Mouse (Mus musculus) kidney, embryonic 15.5 days (tissue): Measurements from ENCODE around the gene Ccdc191. TPM values are rescaled to one million over a fixed set of nuclear protein-coding genes. Genes with fewer than 3 reads are reported as not detected.

Experiments
- ATAC-seq: fragments of 200-750 bp; cut with Nextera tagmentation; replicated peaks from 2 replicates; pipeline ENCODE4 v1.8.0; 2017; ENCODE audit warnings: moderate TSS enrichment; ENCODE audit not compliant: low FRiP score
- H3K27ac ChIP-seq: fragments of 300-500 bp; sonication (generic); 2 replicates; pipeline ENCODE4 v1.5.1; 2015; ENCODE audit warnings: mild to moderate bottlenecking, inconsistent platforms
- H3K27me3 ChIP-seq: fragments of 300-500 bp; sonication (generic); 2 replicates; pipeline ENCODE4 v1.6.1; 2015; ENCODE audit warnings: inconsistent platforms
- H3K36me3 ChIP-seq: fragments of 300-500 bp; sonication (generic); 2 replicates; pipeline ENCODE4 v1.6.1; 2015; ENCODE audit warnings: inconsistent platforms
- H3K4me1 ChIP-seq: fragments of 300-500 bp; sonication (generic); 2 replicates; pipeline ENCODE4 v1.6.1; 2015; ENCODE audit warnings: inconsistent platforms
- H3K4me2 ChIP-seq: fragments of 300-500 bp; sonication (generic); 2 replicates; pipeline ENCODE4 v1.6.1; 2015; ENCODE audit warnings: moderate library complexity, mild to moderate bottlenecking, inconsistent platforms
- H3K4me3 ChIP-seq: fragments of 300-500 bp; sonication (generic); replicated peaks from 2 replicates; pipeline ENCODE4 v1.5.1; 2015; ENCODE audit warnings: mild to moderate bottlenecking, inconsistent platforms
- H3K9ac ChIP-seq: fragments of 300-500 bp; sonication (generic); 2 replicates; pipeline ENCODE4 v1.6.1; 2015; ENCODE audit warnings: mild to moderate bottlenecking, inconsistent platforms
- H3K9me3 ChIP-seq: fragments of 300-500 bp; sonication (generic); replicated peaks from 2 replicates; pipeline ENCODE4 v1.6.1; 2016; ENCODE audit warnings: inconsistent platforms
- WGBS: fragments of 180-500 bp; shearing (Covaris S2); methylation state at CpG from one replicate; pipeline ENCODE4 v1.1.7; 2015; ENCODE audit warnings: mixed read lengths; 5-methylcytosine and 5-hydroxymethylcytosine counted together
- polyA plus RNA-seq: library from polyadenylated mRNA; unstranded; fragments of >200 nt; fragmentation: Nextera tagmentation; extraction: Ambion mirVana; gene quantifications from 2 replicates; pipeline ENCODE4 v1.2.1, GENCODE M21; 2015

Ccdc191 gene
- polyA plus RNA-seq, 1 experiment from 2014 or later, result 15.2 TPM

GRCm38 (mm10) chr16:43965781-43966389, 76.3 kb downstream of the Ccdc191 start:
- Histone ChIP-seq H3K4me3 (no peak overlapping the region), H3K9me3 (no peaks in the 10 kb centered on the region), H3K36me3 (no peaks in the 10 kb centered on the region; the same call in 1 of the 2 replicates), H3K4me1 (no peaks in the 10 kb centered on the region), H3K4me2 (no peak overlapping the region), H3K9ac (no peak overlapping the region), H3K27ac (no peak overlapping the region), H3K27me3 (no peaks in the 10 kb centered on the region)
- ATAC-seq, result no peak
- WGBS, result 90% methylated on average over 13 of the region's 13 CpGs

- no peak overlapping the region for H3K9ac ChIP-seq
- no peak overlapping the region for H3K4me2 ChIP-seq
- H3K27me3 ChIP-seq, result no peaks in the 10 kb centered on the region
- no peaks in the 10 kb centered on the region for H3K4me1 ChIP-seq
- no peaks in the 10 kb centered on the region for H3K9me3 ChIP-seq
- H3K4me3 ChIP-seq, result no peak overlapping the region
- H3K27ac ChIP-seq, result no peak overlapping the region
- no peak for ATAC-seq
- WGBS, result 86% methylated on average over 3 of the region's 3 CpGs
- H3K36me3 ChIP-seq, result no peaks in the 10 kb centered on the region; the same call in 1 of the 2 replicates
These were observed 80.8 kb downstream of the Ccdc191 start for GRCm38 (mm10) chr16:43970426-43970825.

GRCm38 (mm10) chr16:43971189-43971588, 81.6 kb downstream of the Ccdc191 start:
- Histone ChIP-seq H3K4me2 (no peak overlapping the region), H3K27me3 (no peaks in the 10 kb centered on the region), H3K9me3 (no peaks in the 10 kb centered on the region), H3K4me1 (no peaks in the 10 kb centered on the region), H3K4me3 (no peak overlapping the region), H3K36me3 (no peaks in the 10 kb centered on the region; the same call in 1 of the 2 replicates), H3K9ac (no peak overlapping the region), H3K27ac (no peak overlapping the region)
- 93% methylated on average over 11 of the region's 11 CpGs for WGBS
- no peak for ATAC-seq

GRCm38 (mm10) chr16:43971741-43972140, 82.1 kb downstream of the Ccdc191 start:
- Histone ChIP-seq H3K4me1 (no peaks in the 10 kb centered on the region), H3K4me3 (no peak overlapping the region), H3K9me3 (no peaks in the 10 kb centered on the region), H3K9ac (no peak overlapping the region), H3K36me3 (no peaks in the 10 kb centered on the region; the same call in 1 of the 2 replicates), H3K27me3 (no peaks in the 10 kb centered on the region), H3K4me2 (no peak overlapping the region), H3K27ac (no peak overlapping the region)
- WGBS, result 91% methylated on average over 9 of the region's 9 CpGs
- no peak for ATAC-seq

GRCm38 (mm10) chr16:43972391-43972790, 82.8 kb downstream of the Ccdc191 start:
- WGBS, result 90% methylated on average over 2 of the region's 2 CpGs
- Histone ChIP-seq H3K4me1 (no peaks in the 10 kb centered on the region), H3K4me2 (no peak overlapping the region), H3K4me3 (no peak overlapping the region), H3K9me3 (no peaks in the 10 kb centered on the region), H3K27me3 (peaks cover 1% of the 10 kb centered on the region; the same call in 1 of the 2 replicates), H3K27ac (no peak overlapping the region), H3K9ac (no peak overlapping the region), H3K36me3 (no peaks in the 10 kb centered on the region; the same call in 1 of the 2 replicates)
- no peak for ATAC-seq

GRCm38 (mm10) chr16:43973147-43973546, 83.5 kb downstream of the Ccdc191 start:
- Histone ChIP-seq H3K4me2 (no peak overlapping the region), H3K9ac (no peak overlapping the region), H3K27me3 (peaks cover 5% of the 10 kb centered on the region; the same call in 1 of the 2 replicates), H3K36me3 (no peaks in the 10 kb centered on the region; the same call in 1 of the 2 replicates), H3K4me1 (no peaks in the 10 kb centered on the region), H3K27ac (no peak overlapping the region), H3K4me3 (no peak overlapping the region), H3K9me3 (no peaks in the 10 kb centered on the region)
- 86% methylated on average over 11 of the region's 11 CpGs for WGBS
- no peak for ATAC-seq

GRCm38 (mm10) chr16:43973606-43974220, 84.1 kb downstream of the Ccdc191 start:
- H3K4me1 ChIP-seq, result no peaks in the 10 kb centered on the region
- 81% methylated on average over 22 of the region's 22 CpGs for WGBS
- H3K9me3 ChIP-seq, result no peaks in the 10 kb centered on the region
- no peak overlapping the region for H3K9ac ChIP-seq
- no peak overlapping the region for H3K27ac ChIP-seq
- peaks cover 10% of the 10 kb centered on the region for H3K27me3 ChIP-seq
- no peak overlapping the region for H3K4me3 ChIP-seq
- H3K36me3 ChIP-seq, result no peaks in the 10 kb centered on the region
- H3K4me2 ChIP-seq, result no peak overlapping the region
- no peak for ATAC-seq

GRCm38 (mm10) chr16:43979010-43979327, 89.4 kb downstream of the Ccdc191 start:
- Histone ChIP-seq H3K4me3 (peak overlapping the region; percentile 65), H3K27ac (no peak overlapping the region), H3K9me3 (no peaks in the 10 kb centered on the region), H3K4me1 (peaks cover 9% of the 10 kb centered on the region), H3K9ac (peak overlapping the region; percentile 52; the same call in 1 of the 2 replicates), H3K4me2 (peak overlapping the region; percentile 97), H3K36me3 (no peaks in the 10 kb centered on the region), H3K27me3 (peaks cover 23% of the 10 kb centered on the region)
- WGBS, result 17% methylated on average over 7 of the region's 7 CpGs
- no peak for ATAC-seq

GRCm38 (mm10) chr16:43979328-43980109, 89.9 kb downstream of the Ccdc191 start, which contains the start of gene Zdhhc23:
TSS of gene Zdhhc23 (minus strand) at chr16:43979791.
- Histone ChIP-seq H3K36me3 (no peaks in the 10 kb centered on the region), H3K27me3 (peaks cover 23% of the 10 kb centered on the region), H3K9me3 (no peaks in the 10 kb centered on the region), H3K9ac (peak within 1 kb of the TSS; percentile 52), H3K4me2 (peak within 1 kb of the TSS; percentile 97), H3K4me1 (peaks cover 9% of the 10 kb centered on the region), H3K27ac (no peak within 1 kb of the TSS), H3K4me3 (peak within 1 kb of the TSS; percentile 65)
- ATAC-seq, result peak; percentile 91
- WGBS, result under 1% methylated on average over 79 of the region's 103 CpGs

- Histone ChIP-seq H3K27me3 (peaks cover 23% of the 10 kb centered on the region), H3K4me3 (peak overlapping the region; percentile 65), H3K36me3 (no peaks in the 10 kb centered on the region), H3K4me1 (peaks cover 9% of the 10 kb centered on the region), H3K9ac (peak overlapping the region; percentile 52), H3K4me2 (peak overlapping the region; percentile 97), H3K9me3 (no peaks in the 10 kb centered on the region), H3K27ac (no peak overlapping the region)
- WGBS, result 30% methylated on average over 9 of the region's 9 CpGs
- no peak for ATAC-seq
These were observed 90.6 kb downstream of the Ccdc191 start for GRCm38 (mm10) chr16:43980110-43980609.

GRCm38 (mm10) chr16:43986299-43986698, 96.7 kb downstream of the Ccdc191 start:
- H3K36me3 ChIP-seq, result no peaks in the 10 kb centered on the region
- WGBS, result 87% methylated on average over 4 of the region's 4 CpGs

GRCm38 (mm10) chr16:43994623-43995022, 105.0 kb downstream of the Ccdc191 start:
- no peaks in the 10 kb centered on the region for H3K36me3 ChIP-seq
- 76% methylated on average over 3 of the region's 3 CpGs for WGBS
- H3K4me1 ChIP-seq, result no peaks in the 10 kb centered on the region
- H3K9me3 ChIP-seq, result no peaks in the 10 kb centered on the region
- no peak overlapping the region for H3K27ac ChIP-seq
- ATAC-seq, result no peak
- H3K4me2 ChIP-seq, result no peak overlapping the region
- no peaks in the 10 kb centered on the region for H3K27me3 ChIP-seq
- H3K9ac ChIP-seq, result no peak overlapping the region
- H3K4me3 ChIP-seq, result no peak overlapping the region

More at GRCm38 (mm10) chr16:43986299-43986698, 96.7 kb downstream of the Ccdc191 start:
- H3K9me3 ChIP-seq, result no peaks in the 10 kb centered on the region
- H3K4me3 ChIP-seq, result no peak overlapping the region
- no peak for ATAC-seq
- no peaks in the 10 kb centered on the region for H3K27me3 ChIP-seq
- H3K4me2 ChIP-seq, result no peak overlapping the region
- no peaks in the 10 kb centered on the region for H3K4me1 ChIP-seq
- H3K27ac ChIP-seq, result no peak overlapping the region
- no peak overlapping the region for H3K9ac ChIP-seq
